Mouse (Mus musculus) heart, postnatal 0 days (tissue): Measurements from ENCODE around the gene 4430402I18Rik.

Source experiments
- CTCF ChIP-seq: IDR thresholded peaks from 2 replicates; pipeline ENCODE4 v1.5.1; 2016; ENCODE audit warnings: antibody characterized with exemption, control low read depth, low read depth
- EP300 ChIP-seq: IDR thresholded peaks from 2 replicates; pipeline ENCODE4 v1.6.1; 2016; ENCODE audit warnings: antibody characterized with exemption, low read depth

DNA sequence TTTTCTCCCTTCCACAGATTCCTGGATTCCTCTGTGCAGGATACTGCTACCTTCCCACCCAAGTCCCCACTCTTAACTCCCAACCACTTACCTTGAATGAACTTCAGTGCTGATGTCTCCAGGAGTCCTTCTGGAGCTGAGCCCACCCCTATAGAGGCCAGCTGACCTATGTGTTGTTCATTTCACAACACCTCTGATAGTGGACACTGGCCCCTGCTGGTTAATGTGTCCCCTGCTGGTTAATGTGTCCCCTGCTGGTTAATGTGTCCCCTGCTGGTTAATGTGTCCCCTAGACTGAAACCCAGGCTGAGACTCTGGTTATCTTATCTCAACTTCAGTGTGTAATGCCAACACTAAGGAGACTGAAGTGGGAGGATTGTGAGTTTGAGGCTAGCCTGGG is 38.6 kb downstream of the 4430402I18Rik start:
- TF ChIP-seq CTCF (no peak), EP300 (no peak)
